Mouse (Mus musculus) lung, adult 2 months (tissue): ENCODE measurements around the gene Otub2. TPM values are rescaled to one million over a fixed set of nuclear protein-coding genes. Genes with fewer than 3 reads are reported as not detected.

Experiments
- DNase-seq: peaks from one replicate; pipeline ENCODE4 v3.0.0; 2022
- H3K4me1 ChIP-seq: fragments of 200-500 bp; 2 replicates; pipeline ENCODE4 v1.6.1; 2011; ENCODE audit warnings: low read length; ENCODE audit not compliant: control insufficient read depth, insufficient read depth
- H3K4me3 ChIP-seq: fragments of 200-500 bp; replicated peaks from 2 replicates; pipeline ENCODE3; 2011; ENCODE audit warnings: low read depth, mild to moderate bottlenecking, control low read depth, low read length; ENCODE audit errors: extremely low read depth
- CTCF ChIP-seq: fragments of 200-500 bp; IDR thresholded peaks from 2 replicates; pipeline ENCODE4 v1.5.1; 2011; ENCODE audit warnings: mild to moderate bottlenecking, low read length, control low read depth; ENCODE audit not compliant: insufficient read depth
- POLR2A ChIP-seq: fragments of 200-500 bp; IDR thresholded peaks from 2 replicates; pipeline ENCODE4 v1.6.1; 2011; ENCODE audit warnings: low read depth, mild to moderate bottlenecking, control low read depth, low read length, borderline replicate concordance; ENCODE audit errors: extremely low read depth
- WGBS: fragments of 180-500 bp; shearing (Covaris S2); methylation state at CpG from one replicate; pipeline ENCODE4 v1.1.7; 2018; 5-methylcytosine and 5-hydroxymethylcytosine counted together
- polyA plus RNA-seq: library from polyadenylated mRNA; depleted of rRNA; stranded (reverse); fragments of >200 nt; gene quantifications from 2 replicates; pipeline ENCODE4 v1.2.3, GENCODE M21; 2012; rRNA removed

The Otub2 gene
- polyA plus RNA-seq = 5.0 and 10.4 TPM in 2 replicates

- TF ChIP-seq CTCF (no peak), POLR2A (peak; percentile 57; the same call in 1 of the 2 replicates)
- Histone ChIP-seq H3K4me1 (no peaks in the 10 kb centered on the region; the same call in none of the 2 replicates), H3K4me3 (peak within 1 kb of the TSS; percentile 70)
- DNase-seq = peak; percentile 97
- WGBS = 1% methylated on average over 58 of the region's 58 CpGs
Measured at GRCm38 (mm10) chr12:103388505-103389347, at the start of gene Otub2. Otub2 (plus strand) TSS chr12:103388682.

GRCm38 (mm10) chr12:103341212-103341611, 47.3 kb upstream of the Otub2 start:
- no peak for TF ChIP-seq CTCF
- no peak for TF ChIP-seq POLR2A
- H3K4me1 ChIP-seq = peaks cover 3% of the 10 kb centered on the region; the same call in 1 of the 2 replicates
- no peak for DNase-seq
- H3K4me3 ChIP-seq = no peak overlapping the region
- WGBS = 66% methylated on average over 5 of the region's 5 CpGs

- WGBS = 71% methylated on average over 8 of the region's 8 CpGs
- Histone ChIP-seq H3K4me1 (peaks cover 5% of the 10 kb centered on the region), H3K4me3 (no peak overlapping the region)
- no peak for DNase-seq
- TF ChIP-seq POLR2A = no peak
Measured at GRCm38 (mm10) chr12:103343456-103343855, 45.0 kb upstream of the Otub2 start.

- DNase-seq = no peak
- Histone ChIP-seq H3K4me3 (no peak overlapping the region), H3K4me1 (peaks cover 5% of the 10 kb centered on the region)
- TF ChIP-seq POLR2A = no peak
- TF ChIP-seq CTCF = no peak
- 63% methylated on average over 7 of the region's 7 CpGs for WGBS
Measured at GRCm38 (mm10) chr12:103344934-103345333, 43.5 kb upstream of the Otub2 start.

- TF ChIP-seq POLR2A (no peak), CTCF (no peak)
- Histone ChIP-seq H3K4me3 (no peak overlapping the region), H3K4me1 (peaks cover 2% of the 10 kb centered on the region)
- no peak for DNase-seq
- 57% methylated on average over 8 of the region's 8 CpGs for WGBS
Measured at GRCm38 (mm10) chr12:103346945-103347344, 41.5 kb upstream of the Otub2 start.

- no peak overlapping the region for H3K4me3 ChIP-seq
- TF ChIP-seq POLR2A (no peak), CTCF (no peak)
- DNase-seq = no peak
- WGBS = 36% methylated on average over 5 of the region's 5 CpGs
- H3K4me1 ChIP-seq = peaks cover 2% of the 10 kb centered on the region
Measured at GRCm38 (mm10) chr12:103347406-103347805, 41.1 kb upstream of the Otub2 start.

GRCm38 (mm10) chr12:103348506-103348905, 40.0 kb upstream of the Otub2 start:
- WGBS = 3% methylated on average over 3 of the region's 3 CpGs
- TF ChIP-seq CTCF (peak; percentile 97), POLR2A (no peak)
- no peak overlapping the region for H3K4me3 ChIP-seq
- peak; percentile 79 for DNase-seq
- peaks cover 2% of the 10 kb centered on the region for H3K4me1 ChIP-seq

GRCm38 (mm10) chr12:103352735-103353134, 35.7 kb upstream of the Otub2 start:
- WGBS = 75% methylated on average over 6 of the region's 6 CpGs
- no peak for DNase-seq
- no peak overlapping the region for H3K4me3 ChIP-seq

GRCm38 (mm10) chr12:103353538-103353937, 34.9 kb upstream of the Otub2 start:
- H3K4me3 ChIP-seq = no peak overlapping the region
- 9% methylated on average over 5 of the region's 5 CpGs for WGBS
- no peak for DNase-seq
- no peaks in the 10 kb centered on the region for H3K4me1 ChIP-seq
- TF ChIP-seq POLR2A (no peak), CTCF (no peak)

More at GRCm38 (mm10) chr12:103352735-103353134, 35.7 kb upstream of the Otub2 start:
- H3K4me1 ChIP-seq = no peaks in the 10 kb centered on the region
- TF ChIP-seq POLR2A (no peak), CTCF (no peak)
